Mouse (Mus musculus) adrenal gland, postnatal 4 days (tissue): ENCODE measurements around the gene Atat1. TPM values are rescaled to one million over a fixed set of nuclear protein-coding genes. Genes with fewer than 3 reads are reported as not detected.

Experiments
- DNase-seq, 2 experiments: peaks; one replicate each; pipeline ENCODE4 v3.0.0; 2021 to 2022; ENCODE audit warnings: low spot score in 2 of 2, mixed read lengths in 2 of 2
- microRNA-seq: library from miRNA; unstranded; fragments of <30 nt; microRNA quantifications from one replicate; pipeline ENCODE4 v1.2.0, GENCODE M21; 2021
- total RNA-seq, 2 experiments: library from RNA; stranded (reverse); gene quantifications; 2 replicates each; pipeline ENCODE4 v1.2.3; 2021

The Atat1 gene
- total RNA-seq, 2 experiments from 2014 or later = 46.3 to 50.3 TPM

GRCm38 (mm10) chr17:35850974-35851373 lies 58.9 kb downstream of the Atat1 start:
- no peak for DNase-seq

GRCm38 (mm10) chr17:35848112-35848511 lies 61.8 kb downstream of the Atat1 start:
- no peak for DNase-seq

Small RNAs within 50 kb of the gene (microRNA-seq; reads per million reads assigned to microRNA genes)
- gene Gm28033 (not detected), gene Mir1894 (not detected)

Other genes with a start within 250 kb of the Atat1 start
- 10 to 100 TPM; 57.7 to 61.0 TPM for gene Vars2, start 242.5 kb downstream of the Atat1 start, total RNA-seq
- 10 to 100 TPM; 30.1 to 31.4 TPM for gene Gtf2h4, start 236.3 kb downstream of the Atat1 start, total RNA-seq
- 10 to 100 TPM; 55.9 to 65.9 TPM for gene Ddr1, start 205.5 kb downstream of the Atat1 start, total RNA-seq
- 10 to 100 TPM; 11.3 to 14.9 TPM for gene Ier3, start 88.4 kb downstream of the Atat1 start, total RNA-seq
- gene Flot1, start 86.8 kb downstream of the Atat1 start, total RNA-seq = 10 to 100 TPM; 70.9 to 72.5 TPM
- gene Tubb5, start 71.8 kb downstream of the Atat1 start, total RNA-seq = 100 to 1,000 TPM; 553 to 648 TPM
- 10 to 100 TPM; 28.2 to 35.6 TPM for gene Mdc1, start 68.6 kb downstream of the Atat1 start, total RNA-seq
- gene Nrm, start 48.8 kb downstream of the Atat1 start, total RNA-seq = 10 to 100 TPM; 25.8 to 27.1 TPM
- 10 to 100 TPM; 40.7 to 46.6 TPM for gene Ppp1r18, start 44.5 kb downstream of the Atat1 start, total RNA-seq
- gene Dhx16, start 30.3 kb downstream of the Atat1 start, total RNA-seq = 10 to 100 TPM; 44.4 to 52.3 TPM
- gene 2310061I04Rik, start 12.6 kb downstream of the Atat1 start, total RNA-seq = 10 to 100 TPM; 34.4 to 34.5 TPM
- gene Mrps18b, start 6.3 kb upstream of the Atat1 start, total RNA-seq = 10 to 100 TPM; 77.3 to 83.2 TPM
- 10 to 100 TPM; 89.8 to 96.6 TPM for gene Ppp1r10, start 6.4 kb upstream of the Atat1 start, total RNA-seq
- 100 to 1,000 TPM in 1 of 2 experiments, 10 to 100 TPM in 1; 96.2 to 107 TPM for gene Abcf1, start 59.7 kb upstream of the Atat1 start, total RNA-seq
- gene Gnl1, start 69.8 kb upstream of the Atat1 start, total RNA-seq = 10 to 100 TPM; 61.1 to 64.2 TPM
- 10 to 100 TPM; 40.9 to 44.2 TPM for gene Prr3, start 70.2 kb upstream of the Atat1 start, total RNA-seq
- 1 to 10 TPM; 2.5 to 3.3 TPM for gene H2-T24, start 110.5 kb upstream of the Atat1 start, total RNA-seq
- 10 to 100 TPM; 33.9 to 55.1 TPM for gene H2-T23, start 122.8 kb upstream of the Atat1 start, total RNA-seq
- gene H2-T22, start 132.7 kb upstream of the Atat1 start, total RNA-seq = 10 to 100 TPM; 22.1 to 22.9 TPM
- under 1 TPM in 1 of 2 experiments, not detected in 1; 0.17 TPM for gene Gm6034, start 132.9 kb upstream of the Atat1 start, total RNA-seq
- 1 to 10 TPM; 1.4 to 1.7 TPM for gene Gm11127, start 148.3 kb upstream of the Atat1 start, total RNA-seq
- under 1 TPM; 0.20 to 0.25 TPM for gene Gm19684, start 211.6 kb upstream of the Atat1 start, total RNA-seq
- not detected for gene Gm7030, start 219.3 kb upstream of the Atat1 start, total RNA-seq